Mouse (Mus musculus): ENCODE results near the gene Pip5k1b. TPM values are rescaled to one million over a fixed set of nuclear protein-coding genes. Genes with fewer than 3 reads are reported as not detected.
A peak's percentile ranks its signal among the peaks of the same experiment; 100 is the strongest.

The Pip5k1b gene
- total RNA-seq, 2 experiments from 2014 or later = 10.6 to 25.4 TPM

- no peak for ATAC-seq (replicated peaks; ENCODE audit: low FRiP score, low TSS enrichment, poor library complexity, severe bottlenecking)
These were observed 33.7 kb downstream of the Pip5k1b start for GRCm38 (mm10) chr19:24521997-24522396.

GRCm38 (mm10) chr19:24521146-24521545 is 34.5 kb downstream of the Pip5k1b start:
- ATAC-seq (replicated peaks; ENCODE audit: low FRiP score, low TSS enrichment, poor library complexity, severe bottlenecking) = 0 out of 2 replicates have a peak, but pooled peaks have one; percentile 10

- no peak for ATAC-seq (replicated peaks; ENCODE audit: low FRiP score, low TSS enrichment, poor library complexity, severe bottlenecking)
These were observed 35.8 kb downstream of the Pip5k1b start for GRCm38 (mm10) chr19:24519732-24520409.

GRCm38 (mm10) chr19:24518384-24518783 is 37.3 kb downstream of the Pip5k1b start:
- ATAC-seq (replicated peaks; ENCODE audit: low FRiP score, low TSS enrichment, poor library complexity, severe bottlenecking) = no peak

GRCm38 (mm10) chr19:24517057-24517456 is 38.6 kb downstream of the Pip5k1b start:
- ATAC-seq (replicated peaks; ENCODE audit: low FRiP score, low TSS enrichment, poor library complexity, severe bottlenecking) = no peak

GRCm38 (mm10) chr19:24515941-24516340 is 39.7 kb downstream of the Pip5k1b start:
- ATAC-seq (replicated peaks; ENCODE audit: low FRiP score, low TSS enrichment, poor library complexity, severe bottlenecking) = no peak

GRCm38 (mm10) chr19:24514661-24515642 is 40.7 kb downstream of the Pip5k1b start:
- no peak for ATAC-seq (replicated peaks; ENCODE audit: low FRiP score, low TSS enrichment, poor library complexity, severe bottlenecking)

- peak; percentile 93 for ATAC-seq (replicated peaks; ENCODE audit: low FRiP score, low TSS enrichment, poor library complexity, severe bottlenecking)
These were observed 42.4 kb downstream of the Pip5k1b start for GRCm38 (mm10) chr19:24513105-24513843.

GRCm38 (mm10) chr19:24511939-24512338 is 43.7 kb downstream of the Pip5k1b start:
- ATAC-seq (replicated peaks; ENCODE audit: low FRiP score, low TSS enrichment, poor library complexity, severe bottlenecking) = no peak

GRCm38 (mm10) chr19:24509391-24509790 is 46.3 kb downstream of the Pip5k1b start:
- 0 out of 2 replicates have a peak, but pooled peaks have one; percentile 29 for ATAC-seq (replicated peaks; ENCODE audit: low FRiP score, low TSS enrichment, poor library complexity, severe bottlenecking)

- ATAC-seq (replicated peaks; ENCODE audit: low FRiP score, low TSS enrichment, poor library complexity, severe bottlenecking) = no peak
These were observed 47.4 kb downstream of the Pip5k1b start for GRCm38 (mm10) chr19:24508087-24508767.

GRCm38 (mm10) chr19:24502736-24503421 is 52.8 kb downstream of the Pip5k1b start:
- no peak for ATAC-seq (replicated peaks; ENCODE audit: low FRiP score, low TSS enrichment, poor library complexity, severe bottlenecking)

GRCm38 (mm10) chr19:24501525-24501924 is 54.1 kb downstream of the Pip5k1b start:
- no peak for ATAC-seq (replicated peaks; ENCODE audit: low FRiP score, low TSS enrichment, poor library complexity, severe bottlenecking)

GRCm38 (mm10) chr19:24500431-24500830 is 55.2 kb downstream of the Pip5k1b start:
- ATAC-seq (replicated peaks; ENCODE audit: low FRiP score, low TSS enrichment, poor library complexity, severe bottlenecking) = no peak

- no peak for ATAC-seq (replicated peaks; ENCODE audit: low FRiP score, low TSS enrichment, poor library complexity, severe bottlenecking)
These were observed 56.4 kb downstream of the Pip5k1b start for GRCm38 (mm10) chr19:24499291-24499690.

- no peak for ATAC-seq (replicated peaks; ENCODE audit: low FRiP score, low TSS enrichment, poor library complexity, severe bottlenecking)
These were observed 61.8 kb downstream of the Pip5k1b start for GRCm38 (mm10) chr19:24493887-24494286.

- no peak for ATAC-seq (replicated peaks; ENCODE audit: low FRiP score, low TSS enrichment, poor library complexity, severe bottlenecking)
These were observed 63.8 kb downstream of the Pip5k1b start for GRCm38 (mm10) chr19:24491824-24492223.

- ATAC-seq (replicated peaks; ENCODE audit: low FRiP score, low TSS enrichment, poor library complexity, severe bottlenecking) = no peak
These were observed 65.4 kb downstream of the Pip5k1b start for GRCm38 (mm10) chr19:24490275-24490674.
